Mouse (Mus musculus) stomach, embryonic 14.5 days (tissue): ENCODE results near the gene Pltp. TPM values are rescaled to one million over a fixed set of nuclear protein-coding genes. Genes with fewer than 3 reads are reported as not detected.
A peak's percentile ranks its signal among the peaks of the same experiment; 100 is the strongest.
"Not testable (repeated sequence)": the region's sequence is repeated elsewhere in the genome, so short reads cannot be mapped to it uniquely, and the experiment has no call there.

Experiments
- ATAC-seq: fragments of 200-750 bp; cut with Nextera tagmentation; 2 replicates; pipeline ENCODE4 v1.8.0; 2017; ENCODE audit warnings: low read depth, moderate TSS enrichment; ENCODE audit not compliant: insufficient number of reproducible peaks, insufficient read depth, low FRiP score
- H3K27ac ChIP-seq: fragments of 300-500 bp; sonication (generic); 2 replicates; pipeline ENCODE4 v1.5.1; 2014; ENCODE audit warnings: mild to moderate bottlenecking, low read length, moderate library complexity, mixed read lengths
- H3K27me3 ChIP-seq: fragments of 300-500 bp; sonication (generic); 2 replicates; pipeline ENCODE4 v1.6.1; 2014; ENCODE audit warnings: low read length, control low read depth, mixed read lengths; ENCODE audit not compliant: control insufficient read depth, insufficient read depth
- H3K36me3 ChIP-seq: fragments of 300-500 bp; sonication (generic); 2 replicates; pipeline ENCODE4 v1.6.1; 2014; ENCODE audit warnings: mild to moderate bottlenecking, control low read depth, low read length, moderate library complexity, mixed read lengths; ENCODE audit not compliant: control insufficient read depth, insufficient read depth
- H3K4me1 ChIP-seq: fragments of 300-500 bp; sonication (generic); 2 replicates; pipeline ENCODE4 v1.6.1; 2014; ENCODE audit warnings: low read length, control low read depth, mixed read lengths; ENCODE audit not compliant: control insufficient read depth, insufficient read depth
- H3K4me2 ChIP-seq: fragments of 300-500 bp; sonication (generic); replicated peaks from 2 replicates; pipeline ENCODE4 v1.6.1; 2014; ENCODE audit warnings: low read depth, low read length, control low read depth
- H3K4me3 ChIP-seq: fragments of 300-500 bp; sonication (generic); 2 replicates; pipeline ENCODE4 v1.5.1; 2014; ENCODE audit warnings: low read depth, low read length, control low read depth
- H3K9ac ChIP-seq: fragments of 300-500 bp; sonication (generic); replicated peaks from 2 replicates; pipeline ENCODE4 v1.6.1; 2014; ENCODE audit warnings: low read depth, mild to moderate bottlenecking, control low read depth, low read length, moderate library complexity, mixed read lengths
- H3K9me3 ChIP-seq: fragments of 300-500 bp; sonication (generic); 2 replicates; pipeline ENCODE4 v1.6.1; 2016; ENCODE audit warnings: low read depth, low read length, control low read depth; ENCODE audit not compliant: control insufficient read depth
- WGBS: fragments of 180-500 bp; shearing (Covaris S2); extraction: QIAGEN DNeasy Blood & Tissue Kit; methylation state at CpG from one replicate; pipeline ENCODE4 v1.1.7; 2014; 5-methylcytosine and 5-hydroxymethylcytosine counted together
- polyA plus RNA-seq: library from polyadenylated mRNA; unstranded; fragments of >200 nt; fragmentation: Nextera tagmentation; extraction: Ambion mirVana; gene quantifications from 2 replicates; pipeline ENCODE4 v1.2.1, GENCODE M21; 2014

Gene Pltp
- polyA plus RNA-seq, 1 experiment from 2014 or later = 53.2 TPM

- H3K36me3 ChIP-seq = no peaks in the 10 kb centered on the region
- ATAC-seq = no peak
- no peak overlapping the region for H3K9ac ChIP-seq
- H3K27ac ChIP-seq = peak overlapping the region; percentile 59; the same call in 1 of the 2 replicates
- no peaks in the 10 kb centered on the region for H3K9me3 ChIP-seq
- H3K4me1 ChIP-seq = peaks cover 10% of the 10 kb centered on the region; the same call in 1 of the 2 replicates
- H3K4me2 ChIP-seq = no peak overlapping the region
- H3K4me3 ChIP-seq = no peak overlapping the region
- H3K27me3 ChIP-seq = no peaks in the 10 kb centered on the region
- 35% methylated on average over 1 of the region's 1 CpGs for WGBS
Measured at GRCm38 (mm10) chr2:164874239-164874769, 16.8 kb upstream of the Pltp start.

- WGBS = 52% methylated on average over 3 of the region's 3 CpGs
Measured at GRCm38 (mm10) chr2:164873621-164874020, 16.1 kb upstream of the Pltp start.

DNA sequence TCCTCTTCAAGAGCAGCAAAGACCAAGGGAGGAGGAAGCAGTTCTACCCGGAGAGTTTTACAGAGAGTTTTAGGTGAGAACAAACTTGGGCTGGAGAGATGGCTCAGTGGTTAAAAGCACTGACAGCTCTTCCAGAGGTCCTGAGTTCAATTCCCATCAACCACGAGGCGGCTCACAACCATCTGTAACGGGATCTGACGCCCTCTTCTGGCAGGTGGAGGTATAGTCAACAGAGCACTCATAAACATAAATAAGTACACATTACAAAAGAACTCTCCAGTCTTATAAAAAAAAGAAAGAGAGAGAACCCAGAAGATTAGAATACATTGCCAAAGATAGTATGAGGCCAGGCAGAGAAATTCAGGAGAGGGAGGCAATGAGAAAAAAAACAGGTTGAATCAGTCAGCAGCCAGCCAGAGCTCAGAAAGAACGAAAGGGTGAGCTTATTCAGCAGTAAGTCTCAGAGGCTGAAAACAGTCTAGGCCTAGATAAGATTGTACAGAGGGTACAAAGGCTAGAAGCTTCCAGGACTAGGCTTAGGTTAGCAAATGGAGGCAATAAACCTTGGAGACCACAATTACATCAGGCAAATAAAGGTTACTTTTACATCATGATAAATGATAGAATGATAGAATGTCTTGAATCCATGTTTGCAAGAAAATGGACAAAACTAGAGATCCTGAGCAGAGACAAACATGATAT is 14.2 kb upstream of the Pltp start:
- H3K27ac ChIP-seq = no peak overlapping the region
- H3K4me1 ChIP-seq = peaks cover 7% of the 10 kb centered on the region; the same call in 1 of the 2 replicates
- H3K4me2 ChIP-seq = no peak overlapping the region
- H3K4me3 ChIP-seq = no peak overlapping the region
- H3K9ac ChIP-seq = no peak overlapping the region
- no peaks in the 10 kb centered on the region for H3K27me3 ChIP-seq
- 50% methylated on average over 6 of the region's 6 CpGs for WGBS
- no peak for ATAC-seq
- H3K36me3 ChIP-seq = no peaks in the 10 kb centered on the region
- no peaks in the 10 kb centered on the region for H3K9me3 ChIP-seq

More at GRCm38 (mm10) chr2:164873621-164874020, 16.1 kb upstream of the Pltp start:
- no peaks in the 10 kb centered on the region for H3K27me3 ChIP-seq
- H3K36me3 ChIP-seq = no peaks in the 10 kb centered on the region
- no peaks in the 10 kb centered on the region for H3K9me3 ChIP-seq
- H3K4me2 ChIP-seq = no peak overlapping the region
- H3K4me3 ChIP-seq = no peak overlapping the region
- no peak overlapping the region for H3K9ac ChIP-seq
- no peak overlapping the region for H3K27ac ChIP-seq
- ATAC-seq = no peak
- peaks cover 10% of the 10 kb centered on the region; the same call in 1 of the 2 replicates for H3K4me1 ChIP-seq

DNA sequence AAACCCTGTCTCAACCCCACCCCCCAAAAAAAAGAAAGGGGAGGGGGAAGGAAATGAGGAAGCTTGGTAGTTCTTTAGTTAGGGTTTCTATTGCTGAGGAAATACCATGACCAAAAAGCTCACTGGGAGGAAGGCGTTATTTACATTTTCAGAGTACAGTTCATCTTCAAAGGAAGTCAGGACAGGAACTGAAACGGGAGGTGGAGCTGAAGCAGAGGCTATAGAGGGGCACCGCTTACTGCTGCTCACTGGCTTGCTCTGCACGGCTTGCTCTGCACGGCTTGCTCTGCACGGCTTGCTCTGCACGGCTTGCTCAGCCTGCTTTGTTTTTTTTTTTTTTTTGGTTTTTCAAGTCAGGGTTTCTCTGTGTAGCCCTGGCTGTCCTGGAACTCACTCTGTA is 11.0 kb upstream of the Pltp start:
- Histone ChIP-seq H3K4me2 (no peak overlapping the region), H3K36me3 (no peaks in the 10 kb centered on the region), H3K4me1 (peaks cover 4% of the 10 kb centered on the region; the same call in 1 of the 2 replicates), H3K27me3 (no peaks in the 10 kb centered on the region), H3K27ac (peak overlapping the region; percentile 15; the same call in 1 of the 2 replicates), H3K4me3 (no peak overlapping the region), H3K9me3 (no peaks in the 10 kb centered on the region), H3K9ac (no peak overlapping the region)
- 61% methylated on average over 7 of the region's 7 CpGs for WGBS
- ATAC-seq = no peak

DNA sequence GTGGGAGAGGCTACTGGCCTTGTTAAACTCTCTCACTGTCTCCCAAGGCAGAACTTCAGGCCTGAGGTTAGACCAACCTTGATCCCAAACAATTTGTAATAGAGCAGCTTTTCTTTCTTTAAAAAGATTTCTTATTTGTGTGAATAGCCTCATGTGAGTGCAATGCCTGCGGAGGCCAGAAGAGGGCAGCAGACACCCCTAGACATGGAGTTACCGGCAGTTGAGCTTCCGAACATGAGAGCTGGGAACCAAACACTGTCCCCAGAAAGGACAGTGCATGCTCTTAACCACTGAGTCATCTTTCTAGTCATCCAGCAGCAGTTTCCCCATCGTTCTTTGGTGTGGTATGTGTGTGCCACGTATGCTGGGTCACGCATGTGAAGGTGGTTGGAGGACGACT is 10.1 kb upstream of the Pltp start:
- WGBS = 93% methylated on average over 7 of the region's 7 CpGs
- H3K4me1 ChIP-seq = peaks cover 4% of the 10 kb centered on the region; the same call in 1 of the 2 replicates
- H3K36me3 ChIP-seq = no peaks in the 10 kb centered on the region
- H3K9me3 ChIP-seq = no peaks in the 10 kb centered on the region
- ATAC-seq = no peak
- H3K27ac ChIP-seq = peak overlapping the region; percentile 64; the same call in 1 of the 2 replicates
- no peaks in the 10 kb centered on the region for H3K27me3 ChIP-seq
- no peak overlapping the region for H3K9ac ChIP-seq
- no peak overlapping the region for H3K4me3 ChIP-seq
- no peak overlapping the region for H3K4me2 ChIP-seq

- Histone ChIP-seq H3K4me1 (peaks cover 4% of the 10 kb centered on the region; the same call in 1 of the 2 replicates), H3K27ac (peak overlapping the region; percentile 64; the same call in 1 of the 2 replicates), H3K27me3 (no peaks in the 10 kb centered on the region), H3K36me3 (no peaks in the 10 kb centered on the region), H3K4me3 (no peak overlapping the region), H3K4me2 (no peak overlapping the region), H3K9me3 (no peaks in the 10 kb centered on the region), H3K9ac (no peak overlapping the region)
- WGBS = 26% methylated on average over 16 of the region's 16 CpGs
- ATAC-seq = peak; percentile 60; the same call in 1 of the 2 replicates
Measured at GRCm38 (mm10) chr2:164866741-164867551, 9.4 kb upstream of the Pltp start.

- no peak overlapping the region for H3K4me2 ChIP-seq
- no peak for ATAC-seq
- no peaks in the 10 kb centered on the region for H3K27me3 ChIP-seq
- 66% methylated on average over 4 of the region's 4 CpGs for WGBS
- H3K9ac ChIP-seq = no peak overlapping the region
- H3K4me1 ChIP-seq = peaks cover 4% of the 10 kb centered on the region; the same call in 1 of the 2 replicates
- H3K36me3 ChIP-seq = no peaks in the 10 kb centered on the region
- H3K4me3 ChIP-seq = no peak overlapping the region
- no peaks in the 10 kb centered on the region for H3K9me3 ChIP-seq
- no peak overlapping the region for H3K27ac ChIP-seq
Measured at GRCm38 (mm10) chr2:164864593-164864992, 7.1 kb upstream of the Pltp start.

DNA sequence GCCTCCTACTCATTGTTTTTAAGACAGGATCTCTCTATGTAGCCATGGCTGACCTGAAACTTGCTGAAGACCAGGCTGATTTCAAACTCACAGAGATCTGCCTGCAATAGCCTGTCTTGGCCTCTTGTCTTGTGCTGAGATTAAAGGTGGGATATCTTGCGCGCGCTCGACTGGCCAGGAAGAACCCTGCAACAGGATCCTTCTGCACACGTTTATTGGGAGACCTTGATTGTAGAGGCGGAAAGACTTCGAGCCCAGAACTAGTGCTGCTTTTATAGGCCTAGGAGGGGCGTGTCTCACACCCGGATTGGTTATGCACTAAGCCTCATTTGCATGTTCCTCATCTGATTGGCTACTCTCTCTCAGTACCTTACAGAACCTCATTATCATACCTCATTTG is 5.9 kb upstream of the Pltp start:
- H3K9me3 ChIP-seq, H3K4me3 ChIP-seq, H3K27me3 ChIP-seq, H3K27ac ChIP-seq, ATAC-seq, H3K4me1 ChIP-seq, H3K9ac ChIP-seq, H3K36me3 ChIP-seq, H3K4me2 ChIP-seq: not testable (repeated sequence)
- WGBS = 93% methylated on average over 8 of the region's 9 CpGs
